Mouse (Mus musculus) ES-Bruce4 (cell line): ENCODE measurements around the gene Zfp628. TPM values are rescaled to one million over a fixed set of nuclear protein-coding genes. Genes with fewer than 3 reads are reported as not detected.

Source experiments
- H3K27ac ChIP-seq: 2 replicates; pipeline ENCODE4 v1.5.1; 2012; ENCODE audit warnings: low read length, inconsistent platforms; ENCODE audit not compliant: insufficient read depth
- H3K27me3 ChIP-seq: 2 replicates; pipeline ENCODE4 v1.6.1; 2012; ENCODE audit warnings: mild to moderate bottlenecking, low read length, inconsistent platforms; ENCODE audit not compliant: control insufficient read depth, poor library complexity, insufficient read depth, severe bottlenecking
- H3K36me3 ChIP-seq: 2 replicates; pipeline ENCODE4 v1.6.1; 2012; ENCODE audit warnings: inconsistent platforms, mild to moderate bottlenecking, low read length, moderate library complexity; ENCODE audit not compliant: control insufficient read depth, poor library complexity, insufficient read depth, severe bottlenecking
- H3K4me1 ChIP-seq: one replicate; pipeline ENCODE4 v1.8.1; 2011; ENCODE audit warnings: low read length; ENCODE audit not compliant: control insufficient read depth, insufficient read depth
- H3K4me3 ChIP-seq: 2 replicates; pipeline ENCODE4 v1.5.1; 2011; ENCODE audit warnings: low read depth, mild to moderate bottlenecking, low read length
- H3K9ac ChIP-seq: 2 replicates; pipeline ENCODE4 v1.6.1; 2012; ENCODE audit warnings: low read depth, mild to moderate bottlenecking, inconsistent platforms; ENCODE audit not compliant: poor library complexity, severe bottlenecking
- H3K9me3 ChIP-seq: replicated peaks from 2 replicates; pipeline ENCODE4 v1.6.1; 2012; ENCODE audit warnings: mild to moderate bottlenecking, low read length, inconsistent platforms; ENCODE audit not compliant: control insufficient read depth, poor library complexity, insufficient read depth, severe bottlenecking
- CTCF ChIP-seq: IDR thresholded peaks from one replicate; pipeline ENCODE4 v1.8.1; 2011; ENCODE audit warnings: low read depth, low read length
- EP300 ChIP-seq: IDR thresholded peaks from 2 replicates; pipeline ENCODE4 v1.6.1; 2011; ENCODE audit warnings: low read depth, low read length; ENCODE audit not compliant: insufficient read depth
- POLR2A ChIP-seq: IDR thresholded peaks from one replicate; pipeline ENCODE4 v1.8.1; 2011; ENCODE audit warnings: low read length; ENCODE audit not compliant: insufficient read depth
- polyA plus RNA-seq: library from polyadenylated mRNA; stranded (reverse); fragments of >200 nt; gene quantifications from 2 replicates; pipeline ENCODE4 v1.2.4, GENCODE M21; 2011; ENCODE audit warnings: low read depth; ENCODE audit not compliant: missing spikeins, insufficient read depth, insufficient read length

Zfp628 gene
- polyA plus RNA-seq, 1 experiment, result 5.0 TPM

DNA sequence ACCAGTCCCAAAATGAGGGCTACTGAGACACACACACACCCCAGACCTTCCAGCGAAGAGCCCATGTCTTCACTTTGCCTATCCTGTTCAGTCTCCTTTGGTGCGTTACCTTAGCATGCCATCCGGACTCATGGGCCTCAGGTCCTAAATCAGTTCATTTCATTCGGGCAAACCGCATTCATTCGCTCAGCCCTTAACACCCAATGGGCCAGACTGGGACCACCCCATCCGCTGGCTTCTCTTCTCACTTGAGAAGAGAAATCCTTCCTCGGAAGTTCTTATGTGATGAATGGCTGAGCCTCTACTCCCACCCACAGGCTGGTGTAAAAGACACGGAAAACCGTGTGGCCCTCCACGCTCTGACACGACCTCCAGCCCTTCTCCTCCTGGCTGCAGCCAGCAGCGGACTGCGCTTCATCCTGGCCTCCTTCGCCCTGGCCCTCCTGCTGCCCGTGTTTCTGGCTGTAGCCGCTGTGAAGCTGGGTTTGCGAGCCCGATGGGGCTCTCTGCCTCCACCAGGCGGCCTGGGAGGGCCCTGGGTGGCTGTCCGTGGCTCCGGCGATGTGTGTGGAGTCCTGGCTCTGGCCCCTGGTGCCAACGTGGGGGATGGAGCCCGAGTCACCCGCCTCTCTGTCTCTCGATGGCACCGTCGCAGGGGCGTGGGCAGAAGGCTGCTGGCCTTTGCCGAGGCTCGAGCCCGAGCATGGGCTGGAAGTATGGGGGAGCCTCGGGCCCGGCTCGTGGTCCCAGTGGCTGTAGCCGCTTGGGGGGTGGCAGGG is 8.8 kb downstream of the Zfp628 start:
- no peak for TF ChIP-seq EP300
- no peak for TF ChIP-seq CTCF
- TF ChIP-seq POLR2A, result no peak
- Histone ChIP-seq H3K27ac (no peak overlapping the region), H3K36me3 (no peaks in the 10 kb centered on the region), H3K9me3 (no peaks in the 10 kb centered on the region), H3K9ac (peak overlapping the region; percentile 56), H3K4me1 (no peaks in the 10 kb centered on the region), H3K27me3 (no peaks in the 10 kb centered on the region), H3K4me3 (peak overlapping the region; percentile 47)

DNA sequence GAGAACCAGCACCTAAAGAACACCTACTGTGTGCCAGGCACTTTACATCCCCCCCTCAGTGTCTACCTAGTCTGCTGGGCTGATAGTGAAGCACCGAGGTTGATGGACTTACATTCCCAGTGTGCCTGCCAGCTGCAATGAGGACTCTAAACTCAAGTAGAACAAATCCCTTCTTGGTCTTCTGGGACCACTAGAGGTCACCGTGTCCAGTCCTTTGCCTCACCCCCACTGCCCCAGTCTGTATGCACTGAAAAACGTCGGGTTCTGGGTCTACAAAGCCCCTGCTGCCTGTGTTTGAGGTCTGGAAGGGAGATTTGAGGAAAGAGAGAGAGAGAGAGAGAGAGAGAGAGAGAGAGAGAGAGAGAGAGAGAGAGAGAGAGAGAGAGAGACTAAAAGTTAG is 9.5 kb downstream of the Zfp628 start:
- Histone ChIP-seq H3K9me3 (no peaks in the 10 kb centered on the region), H3K9ac (no peak overlapping the region), H3K27ac (no peak overlapping the region), H3K4me3 (no peak overlapping the region), H3K4me1 (no peaks in the 10 kb centered on the region), H3K27me3 (no peaks in the 10 kb centered on the region), H3K36me3 (no peaks in the 10 kb centered on the region)
- TF ChIP-seq CTCF (no peak), EP300 (no peak), POLR2A (no peak)

- Histone ChIP-seq H3K27me3 (no peaks in the 10 kb centered on the region), H3K36me3 (no peaks in the 10 kb centered on the region), H3K9me3 (no peaks in the 10 kb centered on the region), H3K27ac (no peak overlapping the region), H3K9ac (no peak overlapping the region), H3K4me1 (no peaks in the 10 kb centered on the region), H3K4me3 (no peak overlapping the region)
- TF ChIP-seq POLR2A (no peak), EP300 (no peak), CTCF (no peak)
Measured at GRCm38 (mm10) chr7:4924891-4925301, 9.9 kb downstream of the Zfp628 start.

- no peak for TF ChIP-seq CTCF
- no peak for TF ChIP-seq POLR2A
- TF ChIP-seq EP300, result no peak
Measured at GRCm38 (mm10) chr7:4925441-4926381, 10.7 kb downstream of the Zfp628 start, which contains the start of gene Ssc5d. Ssc5d (plus strand) TSS chr7:4925785.

GRCm38 (mm10) chr7:4926849-4927248 is 11.8 kb downstream of the Zfp628 start:
- no peaks in the 10 kb centered on the region for H3K27me3 ChIP-seq
- no peak overlapping the region for H3K9ac ChIP-seq
- H3K36me3 ChIP-seq, result no peaks in the 10 kb centered on the region
- TF ChIP-seq EP300 (no peak), POLR2A (no peak), CTCF (no peak)
- H3K27ac ChIP-seq, result no peak overlapping the region
- no peaks in the 10 kb centered on the region for H3K9me3 ChIP-seq
- H3K4me1 ChIP-seq, result no peaks in the 10 kb centered on the region
- H3K4me3 ChIP-seq, result no peak overlapping the region

More at GRCm38 (mm10) chr7:4925441-4926381, 10.7 kb downstream of the Zfp628 start, which contains the start of gene Ssc5d:
- no peak within 1 kb of the TSS for H3K4me3 ChIP-seq
- no peaks in the 10 kb centered on the region for H3K27me3 ChIP-seq
- H3K4me1 ChIP-seq, result no peaks in the 10 kb centered on the region
- no peak within 1 kb of the TSS for H3K9ac ChIP-seq
- no peak within 1 kb of the TSS for H3K27ac ChIP-seq
- H3K36me3 ChIP-seq, result no peaks in the 10 kb centered on the region
- H3K9me3 ChIP-seq, result no peaks in the 10 kb centered on the region

DNA sequence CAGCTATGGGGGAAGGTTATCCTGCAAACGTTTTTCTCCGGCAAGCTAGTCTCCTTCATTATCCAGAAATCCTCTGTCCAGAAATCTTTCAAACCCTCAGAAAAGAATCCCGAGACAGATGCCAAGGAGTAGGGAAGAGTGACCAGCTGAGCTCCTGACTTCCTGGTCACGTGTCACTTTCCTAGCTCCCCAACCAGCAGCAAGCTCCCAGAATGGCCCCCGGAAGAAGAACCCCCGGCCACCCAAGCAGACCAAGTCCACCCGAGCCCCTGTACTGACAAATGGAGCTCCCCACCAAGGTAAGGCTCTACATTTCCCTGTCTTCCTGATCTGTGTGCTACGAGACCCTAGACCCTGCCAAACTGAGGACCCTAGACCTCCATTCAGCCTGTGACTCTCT is 12.7 kb downstream of the Zfp628 start:
- H3K36me3 ChIP-seq, result no peaks in the 10 kb centered on the region
- TF ChIP-seq EP300 (no peak), POLR2A (no peak), CTCF (no peak)
- H3K4me3 ChIP-seq, result no peak overlapping the region
- H3K4me1 ChIP-seq, result no peaks in the 10 kb centered on the region
- H3K27me3 ChIP-seq, result no peaks in the 10 kb centered on the region
- no peak overlapping the region for H3K27ac ChIP-seq
- H3K9ac ChIP-seq, result no peak overlapping the region
- no peaks in the 10 kb centered on the region for H3K9me3 ChIP-seq
